23 mouse cellular contexts compared by ENCODE assay signal in the genomic region with DNA sequence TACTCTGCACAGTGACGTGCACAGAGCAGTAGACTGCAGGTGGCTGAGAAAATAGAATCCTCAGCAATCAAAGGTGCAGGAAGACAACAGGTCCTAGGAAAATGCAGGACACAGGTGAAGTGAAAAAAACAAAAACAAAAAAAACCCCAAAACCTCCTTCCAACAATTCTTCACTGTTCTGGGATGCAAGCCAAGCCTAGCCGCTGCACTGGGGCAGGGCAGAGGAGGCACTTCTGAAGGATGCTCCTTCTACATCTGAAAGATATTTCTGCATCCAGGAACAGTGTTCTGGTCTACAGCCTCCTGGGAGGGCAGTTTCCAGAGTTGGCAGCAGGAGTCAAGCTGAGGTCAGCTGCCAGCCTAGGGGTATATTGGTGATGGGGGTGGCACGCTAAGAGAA.
"Had no signal": no experiment of that assay in that cellular context is flagged by ENCODE, and none has a peak within 500 bp of the region (broad histone marks: within the 10 kb centered on the region; RNA-seq: fewer than 3 reads in every experiment).

No protein-coding gene starts in this region.

- H3K4me2 ChIP-seq: heart, embryonic 11.5 days; heart, embryonic 13.5 days; heart, embryonic 15.5 days; hindbrain, embryonic 13.5 days; hindbrain, embryonic 15.5 days; limb, embryonic 13.5 days; limb, embryonic 15.5 days; liver, embryonic 12.5 days had no signal

- H3K27me3 ChIP-seq: heart, embryonic 15.5 days; hindbrain, embryonic 13.5 days; hindbrain, embryonic 15.5 days; limb, embryonic 13.5 days; limb, embryonic 15.5 days; liver, embryonic 12.5 days had no signal

- H3K27ac ChIP-seq: heart, adult 2 months; heart, embryonic 13.5 days; heart, embryonic 15.5 days; hindbrain, embryonic 13.5 days; hindbrain, embryonic 15.5 days; limb, embryonic 13.5 days; limb, embryonic 15.5 days; liver, embryonic 12.5 days had no signal

- H3K36me3 ChIP-seq: heart, embryonic 13.5 days; heart, embryonic 15.5 days; hindbrain, embryonic 13.5 days; hindbrain, embryonic 15.5 days; limb, embryonic 13.5 days; limb, embryonic 15.5 days; liver, embryonic 12.5 days had no signal

- H3K9ac ChIP-seq: heart, embryonic 13.5 days; heart, embryonic 15.5 days; hindbrain, embryonic 13.5 days; hindbrain, embryonic 15.5 days; limb, embryonic 13.5 days; limb, embryonic 15.5 days; liver, embryonic 12.5 days had no signal

- H3K4me1 ChIP-seq: heart, embryonic 13.5 days; heart, embryonic 15.5 days; limb, embryonic 13.5 days; limb, embryonic 15.5 days; liver, embryonic 12.5 days had no signal

- ATAC-seq: hindbrain, postnatal 0 days; intestine, embryonic 16.5 days; liver, embryonic 12.5 days had no signal

- H3K4me3 ChIP-seq: heart, adult 2 months; heart, embryonic 13.5 days; heart, embryonic 15.5 days; hindbrain, embryonic 13.5 days; hindbrain, embryonic 15.5 days; limb, embryonic 13.5 days; limb, embryonic 15.5 days; liver, embryonic 12.5 days had no signal

- DNase-seq: gastrocnemius, postnatal 14 days; gastrocnemius, postnatal 36 days; heart, adult 11 months; heart, adult 2 months; heart, postnatal 14 days; heart, postnatal 36 days; kidney, adult 18-20 months; kidney, adult 8-10 months; kidney, postnatal 14 days; kidney, postnatal 36 days; layer of hippocampus, adult 9-11 months; layer of hippocampus, postnatal 36 days; left cerebral cortex, postnatal 4 days had no signal

- H3K9me3 ChIP-seq: hindbrain, embryonic 13.5 days; hindbrain, embryonic 15.5 days; limb, embryonic 15.5 days; liver, embryonic 12.5 days had no signal
